Mouse (Mus musculus) MEL (cell line): ENCODE data around the gene Cntnap2. TPM values are rescaled to one million over a fixed set of nuclear protein-coding genes. Genes with fewer than 3 reads are reported as not detected.

ENCODE experiments used
- DNase-seq: peaks from one replicate; pipeline ENCODE4 v3.0.0; 2011; ENCODE audit warnings: low read depth, low spot score
- H3K27ac ChIP-seq: 2 replicates; pipeline ENCODE4 v1.5.1; 2012; ENCODE audit warnings: low read depth, mild to moderate bottlenecking, control low read depth, low read length, moderate library complexity; ENCODE audit not compliant: control insufficient read depth
- H3K27me3 ChIP-seq, 2 experiments: fragments of 150-350 bp in 1 of 2; sonication (generic) in 1 of 2; 2 replicates each; pipeline ENCODE4 v1.6.1; 2012; ENCODE audit warnings: low read length in 2 of 2, mild to moderate bottlenecking in 2 of 2, improper control_type of control experiment in 1 of 2, moderate library complexity in 1 of 2; ENCODE audit not compliant: insufficient read depth in 2 of 2, control insufficient read depth in 1 of 2
- H3K36me3 ChIP-seq, 2 experiments: 2 replicates each; pipeline ENCODE4 v1.6.1; 2012 to 2014; ENCODE audit warnings: low read length in 2 of 2, improper control_type of control experiment in 1 of 2, inconsistent platforms in 1 of 2, mild to moderate bottlenecking in 1 of 2; ENCODE audit not compliant: insufficient read depth in 2 of 2, control insufficient read depth in 1 of 2
- H3K4me1 ChIP-seq, 2 experiments: fragments of 150-350 bp in 1 of 2; sonication (generic) in 1 of 2; 2 replicates each; pipeline ENCODE4 v1.6.1; 2012; ENCODE audit warnings: low read length in 2 of 2, improper control_type of control experiment in 1 of 2, mild to moderate bottlenecking in 1 of 2; ENCODE audit not compliant: insufficient read depth in 2 of 2, control insufficient read depth in 1 of 2
- H3K4me3 ChIP-seq, 2 experiments: fragments of 150-350 bp in 1 of 2; sonication (generic) in 1 of 2; 2 replicates each; pipeline ENCODE4 v1.5.1; 2012; ENCODE audit warnings: low read depth in 2 of 2, low read length in 2 of 2, mild to moderate bottlenecking in 2 of 2, moderate library complexity in 2 of 2, control low read depth in 1 of 2, improper control_type of control experiment in 1 of 2; ENCODE audit not compliant: control insufficient read depth in 1 of 2, insufficient read depth in 1 of 2
- H3K79me2 ChIP-seq: 2 replicates; pipeline ENCODE4 v1.6.1; 2012; ENCODE audit warnings: mild to moderate bottlenecking, low read length, moderate library complexity; ENCODE audit not compliant: control insufficient read depth, poor library complexity, insufficient read depth
- H3K9ac ChIP-seq: 2 replicates; pipeline ENCODE4 v1.6.1; 2012; ENCODE audit warnings: low read depth, mild to moderate bottlenecking, control low read depth, low read length, moderate library complexity; ENCODE audit not compliant: control insufficient read depth, poor library complexity, severe bottlenecking
- H3K9me3 ChIP-seq: fragments of 150-350 bp; sonication (generic); replicated peaks from 2 replicates; pipeline ENCODE4 v1.6.1; 2012; ENCODE audit warnings: mild to moderate bottlenecking, low read length, improper control_type of control experiment, moderate library complexity; ENCODE audit not compliant: insufficient read depth
- CHD2 ChIP-seq: IDR thresholded peaks from 2 replicates; pipeline ENCODE4 v1.6.1; 2011; ENCODE audit warnings: low read length, improper control_type of control experiment
- E2F4 ChIP-seq: IDR thresholded peaks from 2 replicates; pipeline ENCODE4 v1.6.1; 2011; ENCODE audit warnings: low read depth, low read length, improper control_type of control experiment, borderline replicate concordance
- EP300 ChIP-seq, 2 experiments: IDR thresholded peaks; 2 replicates each; pipeline ENCODE4 v1.6.1; 2011; ENCODE audit warnings: improper control_type of control experiment in 2 of 2, low read length in 2 of 2, low read depth in 1 of 2, mild to moderate bottlenecking in 1 of 2
- GABPA ChIP-seq: IDR thresholded peaks from 2 replicates; pipeline ENCODE4 v1.6.1; 2012; ENCODE audit warnings: low read depth, mild to moderate bottlenecking, inconsistent platforms, low read length, improper control_type of control experiment, moderate library complexity
- GATA1 ChIP-seq: IDR thresholded peaks from 2 replicates; pipeline ENCODE4 v1.6.1; 2011; ENCODE audit warnings: low read depth, low read length, improper control_type of control experiment
- HCFC1 ChIP-seq: IDR thresholded peaks from 2 replicates; pipeline ENCODE4 v1.6.1; 2012; ENCODE audit warnings: low read depth, mild to moderate bottlenecking, inconsistent platforms, low read length, improper control_type of control experiment, moderate library complexity
- KAT2A ChIP-seq: conservative IDR thresholded peaks from 2 replicates; pipeline ENCODE4 v1.6.1; 2012; ENCODE audit warnings: low read depth, low read length, improper control_type of control experiment, inconsistent platforms
- MAFK ChIP-seq: IDR thresholded peaks from 2 replicates; pipeline ENCODE4 v1.6.1; 2011; ENCODE audit warnings: low read depth, mild to moderate bottlenecking, low read length, improper control_type of control experiment, borderline replicate concordance
- MAZ ChIP-seq: IDR thresholded peaks from 2 replicates; pipeline ENCODE4 v1.6.1; 2012; ENCODE audit warnings: low read depth, mild to moderate bottlenecking, inconsistent platforms, low read length, improper control_type of control experiment
- MYB ChIP-seq: IDR thresholded peaks from 2 replicates; pipeline ENCODE4 v1.6.1; 2011; ENCODE audit warnings: mild to moderate bottlenecking, low read depth, low read length, improper control_type of control experiment
- MYC ChIP-seq: IDR thresholded peaks from 2 replicates; pipeline ENCODE4 v1.6.1; 2011; ENCODE audit warnings: low read depth, mild to moderate bottlenecking, low read length, improper control_type of control experiment, moderate library complexity
- NELFE ChIP-seq: IDR thresholded peaks from 2 replicates; pipeline ENCODE4 v1.6.1; 2011; ENCODE audit warnings: low read depth, low read length, improper control_type of control experiment
- NRF1 ChIP-seq: IDR thresholded peaks from 2 replicates; pipeline ENCODE4 v1.6.1; 2014; ENCODE audit warnings: low read depth, mild to moderate bottlenecking, inconsistent platforms, low read length, improper control_type of control experiment, moderate library complexity; ENCODE audit not compliant: poor library complexity, insufficient read depth, severe bottlenecking
- POLR2A ChIP-seq, 2 experiments: IDR thresholded peaks; 2 replicates each; pipeline ENCODE4 v1.6.1; 2011 to 2012; ENCODE audit warnings: low read length in 2 of 2, mild to moderate bottlenecking in 2 of 2, control low read depth in 1 of 2, improper control_type of control experiment in 1 of 2, low read depth in 1 of 2, moderate library complexity in 1 of 2; ENCODE audit not compliant: control insufficient read depth in 1 of 2, insufficient read depth in 1 of 2, poor library complexity in 1 of 2
- POLR2AphosphoS2 ChIP-seq: IDR thresholded peaks from 2 replicates; pipeline ENCODE4 v1.6.1; 2011; ENCODE audit warnings: low read length, improper control_type of control experiment
- RAD21 ChIP-seq: IDR thresholded peaks from 2 replicates; pipeline ENCODE4 v1.6.1; 2011; ENCODE audit warnings: mild to moderate bottlenecking, low read depth, low read length, improper control_type of control experiment
- RCOR1 ChIP-seq: IDR thresholded peaks from 2 replicates; pipeline ENCODE4 v1.6.1; 2012; ENCODE audit warnings: low read depth, mild to moderate bottlenecking, inconsistent platforms, low read length, improper control_type of control experiment
- SMC3 ChIP-seq: IDR thresholded peaks from 2 replicates; pipeline ENCODE4 v1.6.1; 2011; ENCODE audit warnings: low read depth, low read length, improper control_type of control experiment
- TAL1 ChIP-seq: IDR thresholded peaks from 2 replicates; pipeline ENCODE4 v1.6.1; 2012; ENCODE audit warnings: mild to moderate bottlenecking, inconsistent platforms, low read length, moderate library complexity, mixed read lengths
- TBP ChIP-seq: IDR thresholded peaks from 2 replicates; pipeline ENCODE4 v1.8.0; 2011; ENCODE audit warnings: low read depth, low read length, improper control_type of control experiment
- TCF12 ChIP-seq: IDR thresholded peaks from 2 replicates; pipeline ENCODE4 v1.6.1; 2014; ENCODE audit warnings: low read depth, mild to moderate bottlenecking, inconsistent platforms, low read length, improper control_type of control experiment, moderate library complexity
- USF2 ChIP-seq, 2 experiments: IDR thresholded peaks; 2 replicates each; pipeline ENCODE4 v1.6.1; 2011 to 2012; ENCODE audit warnings: improper control_type of control experiment in 2 of 2, low read length in 2 of 2, borderline replicate concordance in 1 of 2, inconsistent platforms in 1 of 2, low read depth in 1 of 2, mild to moderate bottlenecking in 1 of 2; ENCODE audit not compliant: insufficient read depth in 1 of 2
- ZC3H11A ChIP-seq: IDR thresholded peaks from 2 replicates; pipeline ENCODE4 v1.6.1; 2012; ENCODE audit warnings: low read depth, mild to moderate bottlenecking, inconsistent platforms, low read length, improper control_type of control experiment
- ZMIZ1 ChIP-seq: IDR thresholded peaks from 2 replicates; pipeline ENCODE4 v1.6.1; 2012; ENCODE audit warnings: low read depth, mild to moderate bottlenecking, inconsistent platforms, low read length, improper control_type of control experiment, moderate library complexity
- ZNF384 ChIP-seq: IDR thresholded peaks from 2 replicates; pipeline ENCODE4 v1.6.1; 2012; ENCODE audit warnings: low read depth, mild to moderate bottlenecking, inconsistent platforms, low read length, improper control_type of control experiment
- polyA plus RNA-seq, 2 experiments: library from polyadenylated mRNA; stranded (reverse) in 1 of 2; unstranded in 1 of 2; fragments of >175 nt in 1 of 2; fragments of >200 nt in 1 of 2; gene quantifications; 2 replicates each; pipeline versions ENCODE4 v1.2.1 to v1.2.4; 2012; ENCODE audit warnings: low replicate concordance in 2 of 2, low read depth in 1 of 2; ENCODE audit not compliant: insufficient read length in 2 of 2, insufficient read depth in 1 of 2, missing spikeins in 1 of 2
- total RNA-seq: library from RNA; depleted of rRNA; stranded (reverse); fragments of 300-350 nt; gene quantifications from 2 replicates; pipeline ENCODE4 v1.2.3, GENCODE M21; 2012

The Cntnap2 gene
- total and polyA plus RNA-seq, 3 experiments, result 0.01 TPM; not detected in 2

- Histone ChIP-seq H3K9me3 (no peaks in the 10 kb centered on the region), H3K79me2 (no peaks in the 10 kb centered on the region), H3K9ac (no peak overlapping the region), H3K36me3 (no peaks in the 10 kb centered on the region), H3K4me1 (no peaks in the 10 kb centered on the region), H3K4me3 (no peak overlapping the region), H3K27ac (no peak overlapping the region), H3K27me3 (no peaks in the 10 kb centered on the region)
- TF ChIP-seq GABPA, result no peak
- no peak for TF ChIP-seq MAZ
- TF ChIP-seq ZC3H11A, result no peak
- TF ChIP-seq MAFK, result no peak
- no peak for TF ChIP-seq RCOR1
- TF ChIP-seq EP300 (IDR thresholded peaks at IDR 0.05; ENCODE audit: low read depth in 1 of 2, low read length in 2 of 2), result no peak
- no peak for TF ChIP-seq NRF1
- no peak for TF ChIP-seq HCFC1
- no peak for TF ChIP-seq SMC3
- TF ChIP-seq TBP, result no peak
- TF ChIP-seq POLR2A (IDR thresholded peaks at IDR 0.05; ENCODE audit: control insufficient read depth in 1 of 2, insufficient read depth in 1 of 2, low read depth in 1 of 2, low read length in 2 of 2, poor library complexity in 1 of 2), result no peak
- TF ChIP-seq RAD21, result no peak
- TF ChIP-seq USF2 (IDR thresholded peaks at IDR 0.05; ENCODE audit: borderline replicate concordance in 1 of 2, insufficient read depth in 1 of 2, low read depth in 1 of 2, low read length in 2 of 2), result no peak
- no peak for TF ChIP-seq KAT2A
- no peak for TF ChIP-seq NELFE
- no peak for TF ChIP-seq TAL1
- TF ChIP-seq ZMIZ1, result no peak
- no peak for TF ChIP-seq GATA1
- DNase-seq, result no peak
Observed at GRCm38 (mm10) chr6:45584467-45585094, 525.4 kb downstream of the Cntnap2 start.

GRCm38 (mm10) chr6:45589084-45589483, 529.9 kb downstream of the Cntnap2 start:
- Histone ChIP-seq H3K4me3 (no peak overlapping the region), H3K9ac (no peak overlapping the region), H3K27me3 (no peaks in the 10 kb centered on the region)
- no peak for DNase-seq
- TF ChIP-seq E2F4 (no peak), TCF12 (no peak), ZNF384 (no peak), MAFK (no peak), CHD2 (no peak), HCFC1 (no peak), MYB (no peak), EP300 (IDR thresholded peaks at IDR 0.05; ENCODE audit: low read depth in 1 of 2, low read length in 2 of 2) (no peak), MAZ (no peak), TBP (no peak), POLR2AphosphoS2 (no peak), RCOR1 (no peak), MYC (no peak), NELFE (no peak), SMC3 (no peak), ZC3H11A (no peak)
- TF ChIP-seq, all 39 proteins: peak for 0
- H3K9me3 ChIP-seq, result no peaks in the 10 kb centered on the region
- H3K36me3 ChIP-seq, result no peaks in the 10 kb centered on the region
- no peaks in the 10 kb centered on the region for H3K4me1 ChIP-seq
- no peak overlapping the region for H3K27ac ChIP-seq
- no peaks in the 10 kb centered on the region for H3K79me2 ChIP-seq
